Mouse (Mus musculus) adrenal gland, postnatal 10 days (tissue): ENCODE measurements around the gene Yeats2. TPM values are rescaled to one million over a fixed set of nuclear protein-coding genes. Genes with fewer than 3 reads are reported as not detected.
"Not testable (repeated sequence)": the region's sequence is repeated elsewhere in the genome, so short reads cannot be mapped to it uniquely, and the experiment has no call there.

ENCODE experiments used
- DNase-seq: peaks from one replicate; pipeline ENCODE4 v3.0.0; 2021; ENCODE audit warnings: mixed read lengths
- long read RNA-seq, 2 experiments: library from polyadenylated mRNA; stranded (forward); transcript quantifications; one replicate each; pipeline ENCODE4 v2.0.0; 2021
- total RNA-seq, 2 experiments: library from RNA; stranded (reverse); gene quantifications; 2 replicates each; pipeline ENCODE4 v1.2.3; 2021

Gene Yeats2
- total RNA-seq, result 10 to 100 TPM; 29.5 to 46.7 TPM
- long read RNA-seq, experiment 1, partial matches to known transcripts, result 1 of 4 reads
- long read RNA-seq, experiment 1, other reads (novel, unspliced or antisense), result 3 of 4 reads
- long read RNA-seq, experiment 2, full-length matches to known transcripts, result 7 of 16 reads
- long read RNA-seq, experiment 2, partial matches to known transcripts, result 3 of 16 reads
- long read RNA-seq, experiment 2, other reads (novel, unspliced or antisense), result 6 of 16 reads

GRCm38 (mm10) chr16:20140772-20141531 is at the start of gene Yeats2:
TSS of gene Yeats2 (plus strand) at chr16:20141063.
- peak; percentile 85 for DNase-seq

DNA sequence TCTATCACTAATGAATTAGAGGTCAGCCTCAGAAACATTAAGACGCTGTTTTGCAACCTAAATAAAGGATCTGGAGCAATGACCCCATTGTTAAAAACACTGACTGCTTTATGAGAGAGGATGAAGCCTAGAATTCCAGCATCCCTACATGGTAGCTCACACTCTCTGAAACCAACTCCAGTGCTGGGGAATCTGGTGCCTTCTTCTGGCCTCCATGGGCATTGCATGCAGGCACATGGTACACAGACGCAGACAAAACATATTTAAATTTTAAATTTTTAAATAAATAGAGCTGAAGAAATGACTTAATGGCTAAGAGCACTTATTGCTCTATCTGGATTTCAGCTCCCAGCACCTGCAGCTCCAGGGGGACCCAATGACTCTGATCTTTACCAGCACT is 44.9 kb upstream of the Yeats2 start:
- DNase-seq, result no peak

- peak; percentile 93 for DNase-seq
Measured at GRCm38 (mm10) chr16:20097069-20097710, 43.7 kb upstream of the Yeats2 start, which contains the start of gene Klhl24. TSS of gene Klhl24 (plus strand) at chr16:20097542.

DNA sequence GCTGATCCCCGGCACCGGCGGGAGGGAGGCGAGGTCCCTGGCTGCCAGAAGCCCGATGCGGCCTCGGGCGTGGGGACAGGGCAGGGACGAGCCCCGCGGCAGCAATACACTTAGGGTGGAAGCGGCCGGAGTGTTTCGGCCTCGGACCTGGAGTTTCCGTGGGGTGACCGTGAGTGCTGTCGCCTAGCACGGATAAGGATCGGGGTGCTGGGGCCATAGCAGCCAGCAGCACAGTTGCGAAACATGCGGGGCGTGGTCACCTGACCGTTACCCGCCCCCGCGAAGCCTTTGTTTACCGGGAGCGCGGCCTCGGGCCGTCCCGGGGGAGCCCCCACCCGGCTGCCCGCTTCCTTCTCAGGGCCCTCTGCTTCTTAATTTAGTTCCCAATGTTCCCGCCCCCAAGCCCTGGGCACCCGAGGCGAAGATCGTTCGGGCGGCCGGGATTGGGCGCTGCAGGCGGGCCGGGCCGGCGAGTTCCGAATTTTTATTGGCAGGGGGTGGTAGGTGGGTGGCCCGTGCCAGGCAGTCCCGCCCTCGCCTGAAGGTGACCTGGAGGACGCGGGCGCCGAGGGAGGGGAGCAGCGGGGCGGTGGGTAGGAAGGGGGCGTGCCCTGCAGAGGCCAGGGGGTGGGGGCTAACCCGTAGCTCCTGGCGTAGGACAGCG is 43.0 kb upstream of the Yeats2 start:
- DNase-seq, result peak; percentile 96

DNA sequence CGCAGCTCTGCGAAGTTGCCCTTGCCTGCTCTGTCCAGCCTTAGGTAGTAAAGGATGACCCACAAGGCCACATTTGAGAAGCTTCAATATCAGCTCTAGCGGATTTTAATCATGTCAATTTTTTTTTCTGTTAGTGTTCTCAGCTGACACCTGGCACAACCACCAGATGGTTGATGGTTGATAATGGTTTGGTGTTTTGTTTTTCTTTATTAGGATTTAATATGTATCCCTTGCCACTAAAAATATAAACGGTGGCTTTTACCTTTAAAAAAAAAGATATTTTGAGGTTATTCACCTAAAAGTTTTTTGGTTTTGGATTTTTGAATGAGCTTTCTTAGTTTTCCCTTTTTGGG is 42.5 kb upstream of the Yeats2 start:
- no peak for DNase-seq

DNA sequence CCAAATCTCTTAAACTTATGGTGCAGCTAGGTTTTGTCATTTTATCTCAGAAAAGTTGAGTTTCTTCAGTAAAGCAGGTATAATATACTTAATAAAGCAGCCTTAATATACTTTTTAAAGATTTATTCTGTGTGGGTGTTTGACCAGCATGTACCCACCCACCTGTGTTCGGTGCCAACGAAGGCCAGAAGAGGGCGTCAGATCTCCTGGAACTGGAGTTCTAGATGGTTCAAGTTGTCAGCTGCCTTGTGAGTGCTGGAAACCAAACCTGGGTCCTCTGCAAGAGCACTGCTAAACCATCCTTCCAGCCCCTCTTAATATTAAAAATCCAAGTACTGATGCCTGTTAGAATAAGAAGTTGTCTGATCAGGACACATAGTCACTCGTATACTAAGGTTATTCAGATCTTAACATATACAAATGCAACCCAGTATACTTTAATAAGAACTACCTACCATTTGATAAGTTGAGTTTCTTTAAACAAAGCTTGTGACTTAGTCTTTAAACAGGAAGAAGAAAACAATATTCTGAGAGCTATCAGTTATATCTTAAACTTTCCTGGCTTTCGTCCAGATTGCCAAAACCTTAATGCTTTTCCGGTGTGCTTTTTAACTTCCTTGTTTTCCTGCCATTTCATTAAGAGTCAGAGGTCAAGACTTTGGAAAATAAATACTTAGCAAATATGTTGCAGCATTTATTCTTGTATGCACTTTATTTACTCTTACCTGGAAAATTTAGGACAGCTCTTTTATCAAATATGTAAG is 41.8 kb upstream of the Yeats2 start:
- peak; percentile 18 for DNase-seq

DNA sequence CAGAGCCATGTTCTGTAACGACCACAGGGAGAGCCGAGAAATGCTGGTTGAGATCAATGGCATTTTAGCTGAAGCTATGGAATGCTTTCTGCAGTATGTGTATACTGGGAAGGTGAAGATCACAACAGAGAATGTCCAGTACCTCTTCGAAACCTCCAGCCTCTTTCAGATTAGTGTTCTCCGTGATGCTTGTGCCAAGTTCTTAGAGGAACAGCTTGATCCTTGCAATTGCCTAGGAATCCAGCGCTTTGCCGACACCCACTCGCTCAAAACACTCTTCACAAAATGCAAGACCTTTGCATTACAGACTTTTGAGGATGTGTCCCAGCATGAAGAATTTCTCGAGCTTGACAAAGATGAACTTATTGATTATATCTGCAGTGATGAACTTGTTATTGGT is 33.9 kb upstream of the Yeats2 start:
- no peak for DNase-seq

- no peak for DNase-seq
Measured at GRCm38 (mm10) chr16:20108961-20109360, 31.9 kb upstream of the Yeats2 start.

- peak; percentile 41 for DNase-seq
Measured at GRCm38 (mm10) chr16:20112649-20113048, 28.2 kb upstream of the Yeats2 start.

DNA sequence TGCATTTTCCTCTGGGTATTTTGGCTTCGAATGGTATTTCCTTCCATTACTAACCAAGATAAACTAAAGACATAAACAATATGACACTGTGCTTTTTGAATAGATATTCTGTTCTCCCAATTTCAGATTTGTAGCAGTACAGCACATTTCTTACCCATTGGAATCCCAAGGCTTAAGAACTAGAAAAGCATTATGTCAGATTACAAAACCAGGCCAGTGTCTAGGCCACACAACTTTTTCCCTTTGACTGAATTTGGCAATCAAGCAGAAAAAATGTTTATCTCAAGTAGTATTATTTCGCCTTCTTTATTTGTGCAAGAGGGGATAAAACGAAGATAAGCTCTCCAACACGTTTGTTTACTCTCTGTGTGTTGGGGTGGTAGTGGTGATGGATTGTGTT is 24.8 kb upstream of the Yeats2 start:
- DNase-seq, result no peak

GRCm38 (mm10) chr16:20126319-20126883 is 14.5 kb upstream of the Yeats2 start:
- DNase-seq, result not testable (repeated sequence)

DNA sequence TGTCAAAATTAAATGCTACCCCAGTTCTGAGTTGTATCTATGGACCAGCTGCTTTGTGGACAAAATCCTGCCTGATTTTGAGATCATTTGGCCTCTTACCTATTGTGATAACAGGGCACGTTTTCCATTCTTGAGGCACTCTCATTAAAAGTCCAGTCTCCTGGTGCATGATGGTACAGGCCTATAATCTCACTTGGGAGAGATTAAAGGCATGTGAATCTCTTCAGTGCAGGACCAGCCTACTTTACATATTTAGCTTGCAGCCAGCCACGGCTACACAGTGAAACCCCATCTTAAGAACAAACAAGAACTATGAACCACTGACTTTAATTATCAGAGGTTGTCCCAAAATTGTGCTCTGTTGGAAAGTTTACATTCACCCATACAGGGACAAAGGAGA is 10.5 kb upstream of the Yeats2 start:
- no peak for DNase-seq

- DNase-seq, result no peak
Measured at GRCm38 (mm10) chr16:20144568-20144967, 3.7 kb downstream of the Yeats2 start.

GRCm38 (mm10) chr16:20151991-20152390 is 11.1 kb downstream of the Yeats2 start:
- peak; percentile 48 for DNase-seq

- DNase-seq, result no peak
Measured at GRCm38 (mm10) chr16:20153742-20154141, 12.9 kb downstream of the Yeats2 start.

GRCm38 (mm10) chr16:20160130-20160529 is 19.3 kb downstream of the Yeats2 start:
- no peak for DNase-seq

- no peak for DNase-seq
Measured at GRCm38 (mm10) chr16:20169071-20169470, 28.2 kb downstream of the Yeats2 start.

DNA sequence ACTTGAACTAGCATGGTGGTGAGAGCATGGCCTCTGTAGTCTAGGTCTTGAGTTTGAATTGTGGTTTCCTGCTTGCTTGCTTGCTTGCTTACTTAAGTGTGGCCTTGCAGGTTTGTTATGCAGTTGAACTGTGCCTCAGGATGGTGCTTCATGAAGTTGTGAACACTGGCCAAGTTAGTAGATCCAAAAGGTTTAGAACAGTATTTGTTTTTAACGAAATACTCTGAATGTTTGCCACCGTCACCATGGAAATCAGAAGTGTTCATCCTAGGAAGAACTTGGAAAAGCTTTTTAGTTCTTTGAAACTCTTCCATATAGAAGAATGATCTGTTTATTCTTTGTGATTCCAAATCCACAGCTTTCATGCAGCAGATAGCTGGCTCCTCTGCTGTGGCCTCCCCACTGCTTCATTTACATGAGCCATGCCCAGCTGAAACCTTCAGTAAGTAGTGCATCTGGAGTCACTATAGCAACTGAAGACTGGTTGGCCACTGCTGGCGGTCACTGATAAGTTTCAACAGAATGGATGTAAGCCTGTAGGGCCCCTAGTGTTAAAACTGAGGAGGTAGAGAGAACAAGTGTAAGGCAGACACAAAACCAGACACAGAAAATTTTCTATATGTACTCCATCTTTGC is 28.7 kb downstream of the Yeats2 start:
- DNase-seq, result peak; percentile 14

- DNase-seq, result no peak
Measured at GRCm38 (mm10) chr16:20179406-20180175, 38.7 kb downstream of the Yeats2 start.

DNA sequence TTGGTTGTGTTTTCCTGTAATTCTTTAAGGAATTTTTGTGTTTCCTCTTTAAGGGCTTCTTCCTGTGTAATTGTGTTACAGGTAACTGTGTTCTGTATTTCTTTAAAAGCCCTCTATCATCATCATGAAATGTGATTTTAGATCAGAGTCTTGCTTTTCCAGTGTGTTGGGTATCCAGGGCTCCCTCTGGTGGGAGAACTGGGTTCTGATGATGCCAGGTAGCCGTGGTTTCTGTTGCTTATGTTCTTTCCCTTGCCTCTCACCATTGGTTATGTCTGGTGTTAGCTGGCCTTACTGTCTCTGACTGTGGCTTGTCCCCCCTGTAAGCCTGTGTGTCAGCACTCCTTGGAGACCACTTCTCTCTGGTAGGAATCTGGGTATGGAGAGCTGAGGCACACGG is 44.5 kb downstream of the Yeats2 start:
- peak; percentile 40 for DNase-seq
